Mouse (Mus musculus) erythroid progenitor cell, adult 5-6 weeks (primary cell): ENCODE results near the gene Map2. TPM values are rescaled to one million over a fixed set of nuclear protein-coding genes. Genes with fewer than 3 reads are reported as not detected.

Source experiments
- ATAC-seq: replicated peaks from 2 replicates; pipeline ENCODE4 v1.8.0; 2016; ENCODE audit warnings: moderate number of reproducible peaks, mild to moderate bottlenecking, moderate TSS enrichment, inconsistent platforms; ENCODE audit not compliant: poor library complexity, low FRiP score, severe bottlenecking
- total RNA-seq, 2 experiments: library from RNA; stranded (forward) in 1 of 2; stranded (reverse) in 1 of 2; fragments of 150-400 nt in 1 of 2; fragments of 186-747, 209-891 nt in 1 of 2; gene quantifications; 2 replicates each; pipeline versions ENCODE4 v1.2.3 to v1.2.4; 2015 to 2017; ENCODE audit warnings: low replicate concordance in 2 of 2

The Map2 gene
- total RNA-seq, 2 experiments from 2014 or later = not detected

GRCm38 (mm10) chr1:66365600-66365999, 190.5 kb downstream of the Map2 start:
- no peak for ATAC-seq

- no peak for ATAC-seq
Measured at GRCm38 (mm10) chr1:66369486-66369885, 194.4 kb downstream of the Map2 start.

- no peak for ATAC-seq
Measured at GRCm38 (mm10) chr1:66371371-66371770, 196.3 kb downstream of the Map2 start.

- ATAC-seq = no peak
Measured at GRCm38 (mm10) chr1:66386321-66386720, 211.2 kb downstream of the Map2 start.

GRCm38 (mm10) chr1:66386751-66387452, 211.8 kb downstream of the Map2 start:
- no peak for ATAC-seq

GRCm38 (mm10) chr1:66388561-66388960, 213.5 kb downstream of the Map2 start:
- ATAC-seq = no peak

- no peak for ATAC-seq
Measured at GRCm38 (mm10) chr1:66394944-66395637, 220.0 kb downstream of the Map2 start.

- no peak for ATAC-seq
Measured at GRCm38 (mm10) chr1:66395826-66396225, 220.8 kb downstream of the Map2 start.

GRCm38 (mm10) chr1:66401902-66402301, 226.8 kb downstream of the Map2 start:
- ATAC-seq = no peak

- no peak for ATAC-seq
Measured at GRCm38 (mm10) chr1:66407270-66407967, 232.3 kb downstream of the Map2 start.

GRCm38 (mm10) chr1:66418360-66418759, 243.3 kb downstream of the Map2 start:
- ATAC-seq = no peak

- ATAC-seq = no peak
Measured at GRCm38 (mm10) chr1:66426073-66426472, 251.0 kb downstream of the Map2 start.

GRCm38 (mm10) chr1:66430962-66431361, 255.9 kb downstream of the Map2 start:
- ATAC-seq = no peak

GRCm38 (mm10) chr1:66431472-66431871, 256.4 kb downstream of the Map2 start:
- no peak for ATAC-seq

- no peak for ATAC-seq
Measured at GRCm38 (mm10) chr1:66438069-66438468, 263.0 kb downstream of the Map2 start.

- no peak for ATAC-seq
Measured at GRCm38 (mm10) chr1:66442922-66443321, 267.8 kb downstream of the Map2 start.

- ATAC-seq = no peak
Measured at GRCm38 (mm10) chr1:66449471-66449870, 274.4 kb downstream of the Map2 start.

GRCm38 (mm10) chr1:66456580-66456979, 281.5 kb downstream of the Map2 start:
- ATAC-seq = no peak

GRCm38 (mm10) chr1:66457747-66458146, 282.7 kb downstream of the Map2 start:
- ATAC-seq = no peak

GRCm38 (mm10) chr1:66459394-66459793, 284.3 kb downstream of the Map2 start:
- ATAC-seq = no peak

- ATAC-seq = no peak
Measured at GRCm38 (mm10) chr1:66460850-66461249, 285.8 kb downstream of the Map2 start.
